Mouse (Mus musculus) yolk sac, embryonic 10.5 days (tissue): ENCODE measurements around the gene Elk4.

ENCODE experiments used
- DNase-seq: peaks from one replicate; pipeline ENCODE4 v3.0.0-alpha.2; 2017; ENCODE audit warnings: low spot score

The Elk4 gene

DNA sequence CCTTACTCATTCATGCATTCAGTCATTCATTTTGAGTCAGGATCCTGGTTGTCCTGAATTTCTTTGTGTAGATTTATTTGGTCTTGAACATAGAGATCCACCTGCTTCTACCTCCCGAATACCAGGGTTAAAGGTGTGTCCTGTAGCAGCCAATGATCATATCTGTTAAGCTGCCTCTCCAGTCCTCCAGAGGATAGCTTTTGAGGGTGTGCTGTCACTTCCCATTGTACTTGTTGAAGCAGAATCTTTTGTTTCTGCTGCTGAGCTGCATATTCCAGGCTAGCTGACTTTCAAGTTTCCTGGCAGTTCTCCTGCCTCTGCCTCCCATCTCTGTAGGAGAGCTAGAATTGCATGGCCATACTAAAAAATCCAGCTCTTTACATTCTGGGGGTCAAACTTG is 9.3 kb downstream of the Elk4 start:
- DNase-seq = no peak

DNA sequence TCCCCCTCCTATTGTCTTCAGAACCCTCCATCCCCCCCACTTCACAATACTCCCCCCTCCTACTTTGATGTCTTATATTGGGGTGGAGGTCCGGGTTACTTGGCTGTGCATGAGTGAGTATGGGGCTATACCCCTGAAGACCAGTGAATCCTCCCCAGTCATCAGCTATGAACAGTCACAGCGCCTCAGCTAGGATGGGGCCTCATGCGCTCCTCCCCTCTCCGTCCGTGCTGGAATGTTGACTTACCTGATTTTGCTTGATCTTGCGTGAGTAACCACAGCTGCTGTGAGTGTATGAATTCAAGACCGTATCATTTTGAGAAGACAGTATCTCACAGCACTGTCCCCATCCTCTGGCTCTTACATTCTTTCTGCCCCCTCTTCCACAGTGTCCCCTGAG is 12.5 kb downstream of the Elk4 start:
- no peak for DNase-seq

DNA sequence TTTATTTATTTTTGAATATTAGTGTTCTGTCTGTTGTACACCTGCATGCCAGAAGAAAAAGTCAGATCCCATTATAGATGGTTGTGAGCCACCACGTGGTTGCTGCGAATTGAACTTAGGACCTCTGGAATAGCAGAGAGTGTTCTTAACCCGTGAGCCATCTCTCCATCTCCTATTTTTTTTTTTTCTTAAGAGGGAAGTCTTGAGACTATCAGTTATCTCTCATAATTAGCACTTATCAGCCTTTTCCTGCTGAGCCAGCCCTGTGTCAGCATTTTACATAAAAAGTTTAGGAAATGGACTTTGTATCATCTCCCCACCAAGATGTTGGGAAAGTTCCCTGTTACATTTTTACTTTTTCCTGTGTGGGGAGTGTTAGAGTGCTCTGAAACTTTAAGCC is 14.7 kb downstream of the Elk4 start:
- peak; percentile 54 for DNase-seq

DNA sequence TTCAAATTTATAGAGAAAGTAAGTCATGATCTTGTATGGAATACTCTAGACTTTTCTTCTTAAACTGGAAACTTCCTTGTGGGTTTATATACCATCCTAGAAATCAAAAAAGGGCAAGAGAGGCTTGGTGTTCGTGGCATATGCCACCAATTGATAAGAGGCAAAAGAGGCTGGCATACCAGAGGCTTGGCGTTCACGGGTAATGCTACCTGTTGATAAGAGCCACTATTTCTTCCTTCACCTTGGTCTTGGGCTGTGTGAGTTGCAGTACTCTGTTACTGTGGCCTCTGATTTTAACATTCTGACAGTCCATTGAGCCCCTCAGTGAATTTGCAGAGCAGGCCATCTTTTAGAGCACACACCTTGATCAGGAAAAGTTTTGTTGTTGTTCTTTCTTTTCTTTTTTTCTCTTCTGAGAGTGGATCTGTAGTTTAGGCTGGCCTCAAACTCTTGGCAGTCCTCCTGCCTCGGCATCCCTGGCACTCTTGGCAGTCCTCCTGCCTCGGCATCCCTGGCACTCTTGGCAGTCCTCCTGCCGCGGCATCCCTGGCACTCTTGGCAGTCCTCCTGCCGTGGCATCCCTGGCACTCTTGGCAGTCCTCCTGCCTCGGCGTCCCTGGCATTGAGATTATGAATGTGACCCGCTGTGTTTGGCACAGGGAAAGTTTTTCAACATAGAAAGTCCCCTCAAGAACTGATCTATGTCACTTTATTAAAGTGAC is 19.7 kb downstream of the Elk4 start:
- DNase-seq = no peak

DNA sequence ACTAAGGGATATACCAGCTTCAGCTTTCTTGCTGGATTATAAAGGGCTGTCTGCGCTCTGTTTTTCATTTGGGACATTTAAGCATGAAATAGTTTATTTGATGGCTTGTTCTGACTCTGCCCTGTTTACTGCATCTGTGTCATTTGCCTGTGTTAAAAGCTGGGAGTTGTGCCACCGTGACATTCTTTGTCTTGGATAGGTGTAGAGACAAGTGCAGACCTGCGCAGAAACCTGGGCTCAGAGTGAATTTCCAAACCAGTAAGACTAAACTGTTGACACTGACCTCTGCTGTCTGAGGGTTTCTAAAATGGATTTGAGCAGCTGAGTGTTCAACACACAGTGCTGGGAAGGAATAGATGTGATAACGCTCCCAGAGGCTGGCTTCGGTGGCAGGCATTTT is 20.6 kb downstream of the Elk4 start:
- no peak for DNase-seq

DNA sequence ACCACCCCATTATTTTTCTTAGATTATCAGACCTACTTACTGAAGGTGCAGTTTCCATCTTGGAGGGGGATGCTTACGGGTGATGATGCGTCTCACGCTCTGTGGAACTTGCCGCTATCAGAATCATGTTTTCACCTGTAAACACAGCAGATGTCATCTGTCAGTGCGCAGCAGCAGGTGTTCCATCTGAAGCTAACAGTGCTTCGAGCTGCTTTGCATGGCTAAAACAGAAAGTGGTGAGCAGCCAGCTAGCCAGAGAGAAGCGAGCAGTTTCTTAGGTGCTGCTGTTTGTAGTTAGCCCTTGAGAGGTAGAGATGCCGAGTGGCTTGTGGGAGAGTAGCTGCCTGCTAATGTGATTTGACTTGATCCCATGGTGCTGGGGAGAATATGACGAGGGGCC is 21.0 kb downstream of the Elk4 start:
- DNase-seq = no peak

DNA sequence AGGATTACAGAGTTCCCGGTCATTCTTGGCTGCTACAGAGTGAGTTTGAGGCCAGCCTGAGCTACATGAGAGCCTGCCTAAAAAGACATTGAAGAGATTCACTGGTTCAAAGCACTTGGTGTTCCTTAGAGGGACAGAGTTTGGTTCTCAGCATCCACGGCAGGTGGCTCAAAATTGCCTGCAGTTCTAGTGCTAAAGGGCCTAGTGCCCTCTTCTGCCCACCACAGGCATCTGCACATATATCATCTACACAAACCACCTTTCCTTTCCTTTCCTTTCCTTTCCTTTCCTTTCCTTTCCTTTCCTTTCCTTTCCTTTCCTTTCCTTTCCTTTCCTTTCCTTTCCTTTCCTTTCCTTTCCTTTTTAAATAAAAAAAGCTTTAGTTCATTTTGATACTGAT is 23.2 kb downstream of the Elk4 start:
- no peak for DNase-seq

DNA sequence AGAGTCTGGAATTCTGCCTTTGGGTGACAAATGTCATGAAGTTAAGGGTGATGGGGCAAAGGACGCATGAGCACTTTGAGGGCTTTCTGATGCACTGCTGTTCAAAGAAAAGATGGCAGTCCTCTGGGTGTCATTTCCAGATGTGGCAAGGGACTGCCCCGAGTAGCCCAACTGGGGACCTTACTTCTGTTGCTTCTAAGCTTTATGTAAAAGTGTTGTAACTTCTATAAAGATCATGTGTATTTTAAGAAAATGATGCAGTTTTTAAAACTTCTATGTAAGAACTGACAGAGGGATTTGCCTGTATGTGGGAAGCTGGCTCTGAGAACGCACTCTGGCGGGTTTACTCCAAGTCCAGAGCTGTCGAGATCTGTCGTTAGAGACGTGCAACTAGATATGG is 24.8 kb downstream of the Elk4 start:
- DNase-seq = no peak

DNA sequence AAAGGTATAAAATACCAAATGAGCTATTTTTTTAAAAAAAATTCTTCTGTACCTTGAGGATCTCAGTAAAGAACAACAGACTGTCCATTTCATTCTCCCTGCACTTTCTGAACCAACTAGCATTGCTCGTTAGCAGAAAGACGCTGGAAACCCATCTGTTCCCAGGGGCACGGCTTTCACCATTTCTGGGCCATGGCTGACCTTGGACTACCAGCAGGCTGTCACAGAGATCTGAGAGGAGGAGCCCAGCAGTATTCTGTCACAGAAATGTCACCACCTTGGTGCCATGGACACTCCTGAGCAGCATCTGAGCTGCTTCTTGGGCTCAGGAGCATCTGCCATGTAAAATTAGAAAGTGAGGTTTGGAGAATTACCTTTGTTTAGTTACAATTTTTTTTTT is 30.3 kb downstream of the Elk4 start:
- no peak for DNase-seq

DNA sequence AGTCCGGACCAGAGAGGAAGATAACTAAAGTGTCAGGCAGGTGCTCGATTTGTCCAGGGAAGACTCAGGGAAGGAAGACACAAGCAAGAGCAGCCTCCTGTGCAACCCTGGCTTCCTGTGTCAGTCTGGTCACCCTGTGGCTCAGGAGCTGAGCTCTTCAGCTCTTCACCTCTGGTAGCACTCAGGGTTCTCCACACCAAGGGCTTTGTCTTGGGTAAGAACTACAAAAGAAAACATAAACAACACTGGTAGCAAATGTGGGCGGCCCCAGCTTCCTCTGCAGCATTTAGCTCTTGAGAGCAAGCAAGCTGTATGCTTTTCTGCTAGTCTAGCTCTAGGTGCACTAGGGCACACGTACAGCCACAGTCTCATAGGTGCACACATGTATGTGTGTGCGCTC is 31.3 kb downstream of the Elk4 start:
- no peak for DNase-seq

DNA sequence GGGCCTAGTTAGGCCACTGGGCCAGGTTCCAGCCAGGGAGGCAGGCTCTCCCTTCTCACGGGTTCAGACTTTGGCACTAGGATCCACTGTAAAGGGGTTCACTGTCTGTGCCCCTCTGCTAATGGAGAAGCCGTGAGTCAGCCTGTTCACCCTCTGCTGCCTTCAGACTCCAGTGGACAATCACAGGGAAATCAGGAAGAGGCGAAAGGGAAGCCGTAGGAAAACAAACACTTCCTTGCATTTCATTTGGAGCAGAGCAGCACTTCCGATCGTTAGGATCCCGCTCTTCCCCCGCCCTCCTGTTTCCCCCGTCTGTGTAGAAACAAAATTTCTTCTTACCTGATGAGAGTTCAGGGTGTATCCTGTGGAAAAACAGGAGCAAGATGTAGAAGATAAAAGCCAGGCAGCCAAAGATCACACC is 32.8 kb downstream of the Elk4 start:
- DNase-seq = peak; percentile 7

DNA sequence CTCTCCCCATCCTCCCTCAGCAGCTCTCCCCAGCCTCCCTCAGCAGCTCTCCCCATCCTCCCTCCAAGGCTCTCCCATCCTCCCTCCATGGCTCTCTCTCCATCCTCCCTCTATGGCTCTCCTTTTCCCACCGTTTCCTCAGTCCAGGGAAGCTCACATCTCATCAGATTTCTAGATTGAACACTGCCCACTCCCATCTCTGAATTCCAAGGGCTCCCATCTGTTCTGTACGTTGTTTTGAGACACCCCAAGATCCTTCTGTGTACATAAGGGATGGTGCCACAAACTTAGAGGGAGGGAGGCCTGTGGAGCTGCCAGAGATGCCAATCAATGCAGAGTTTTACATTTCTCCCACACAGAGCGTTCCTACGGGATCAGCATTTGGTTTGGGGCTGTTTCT is 36.4 kb downstream of the Elk4 start:
- no peak for DNase-seq

DNA sequence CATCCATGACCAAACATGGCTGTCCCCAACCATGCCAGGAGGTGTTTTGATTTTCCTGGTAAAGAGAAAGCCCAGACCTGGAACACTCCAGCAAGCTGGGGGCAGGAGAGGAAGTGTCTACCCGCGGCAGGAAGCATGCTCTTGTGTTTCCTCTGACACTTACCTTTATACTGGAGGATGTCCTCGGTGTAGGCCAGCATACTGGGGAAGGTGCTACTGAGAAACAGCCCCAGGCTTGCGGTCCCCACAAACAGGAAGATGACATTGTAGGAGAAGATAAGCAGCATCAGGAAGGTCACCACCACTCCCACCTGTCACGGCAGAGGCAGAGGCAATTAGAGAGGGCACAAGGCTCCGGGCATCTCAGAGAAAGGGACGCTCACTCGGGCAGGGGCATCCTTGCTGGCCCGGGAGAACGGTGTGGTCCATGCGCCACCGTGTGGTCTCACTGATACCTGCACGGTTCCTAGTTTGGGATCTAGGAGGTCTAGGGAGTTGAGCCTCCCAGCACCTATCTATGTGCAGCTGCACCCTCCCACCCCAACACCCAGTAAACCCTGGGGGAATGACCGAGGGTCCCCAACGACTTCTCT is 38.8 kb downstream of the Elk4 start:
- DNase-seq = no peak

DNA sequence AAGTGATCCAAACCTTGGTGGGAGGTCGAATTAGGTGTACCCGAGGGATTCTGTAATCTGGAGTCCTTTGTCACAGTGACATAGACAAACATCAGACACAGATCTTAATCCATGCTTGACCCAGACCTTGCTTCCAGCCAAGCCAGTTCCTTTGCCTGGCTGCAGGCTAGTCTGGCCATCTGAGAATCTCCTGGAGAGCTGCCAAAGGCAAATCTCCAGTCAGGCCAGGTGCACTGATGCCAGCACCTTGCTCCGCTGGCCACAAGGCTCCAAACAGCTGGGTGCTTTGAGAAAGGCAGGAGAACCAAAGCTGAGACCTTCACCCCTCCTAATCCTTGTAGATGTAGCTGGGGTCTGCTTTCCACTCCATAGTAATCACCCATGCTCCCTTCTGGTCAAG is 44.3 kb downstream of the Elk4 start:
- no peak for DNase-seq

DNA sequence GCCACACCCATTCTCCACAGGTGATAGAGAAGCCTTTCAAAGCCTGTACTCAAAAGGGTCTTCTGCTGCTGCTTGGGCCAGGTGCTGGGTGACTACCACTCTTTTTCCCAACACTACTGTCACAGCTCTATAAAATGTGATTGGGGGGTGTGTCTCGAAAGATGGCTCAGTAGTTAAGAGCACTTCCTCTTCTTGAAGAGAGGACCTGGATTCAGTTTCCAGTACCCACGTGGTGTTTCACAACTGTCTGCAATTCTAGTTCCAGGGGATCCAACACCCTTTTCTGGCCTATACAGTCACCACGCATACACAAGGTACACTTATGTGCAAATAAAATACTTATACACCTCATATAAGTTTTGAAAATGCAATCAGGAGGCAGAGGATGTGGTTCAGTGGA is 47.0 kb downstream of the Elk4 start:
- DNase-seq = no peak

DNA sequence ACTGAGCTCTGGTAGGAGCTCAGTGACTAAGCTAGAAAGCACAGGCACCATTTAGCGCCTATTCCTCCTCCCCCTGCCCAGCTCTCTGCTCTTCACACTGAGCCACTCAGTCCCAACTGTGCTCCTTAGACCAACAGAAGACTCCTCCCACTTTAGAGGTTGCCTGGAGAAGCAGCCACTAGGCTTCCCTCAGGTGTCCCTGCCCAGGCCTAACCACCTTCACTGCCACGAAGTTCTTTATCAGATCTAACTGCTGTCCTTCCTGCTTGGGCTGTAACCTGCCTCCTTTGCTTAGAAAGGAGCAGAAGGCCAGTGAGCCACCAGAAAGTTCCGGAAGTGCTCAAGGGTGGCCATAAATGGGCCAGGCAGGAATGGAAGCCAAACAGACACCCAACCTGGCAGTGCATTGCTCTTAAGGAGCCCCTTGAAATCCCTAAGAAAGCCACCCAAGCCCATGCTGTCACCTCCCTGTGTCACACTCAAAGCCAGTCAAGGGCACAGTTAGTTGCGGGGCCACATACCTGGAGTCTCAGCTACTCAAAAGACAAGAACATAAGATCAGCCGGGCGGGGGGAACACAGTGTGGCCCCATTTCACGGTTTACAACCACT is 47.8 kb downstream of the Elk4 start:
- no peak for DNase-seq

DNA sequence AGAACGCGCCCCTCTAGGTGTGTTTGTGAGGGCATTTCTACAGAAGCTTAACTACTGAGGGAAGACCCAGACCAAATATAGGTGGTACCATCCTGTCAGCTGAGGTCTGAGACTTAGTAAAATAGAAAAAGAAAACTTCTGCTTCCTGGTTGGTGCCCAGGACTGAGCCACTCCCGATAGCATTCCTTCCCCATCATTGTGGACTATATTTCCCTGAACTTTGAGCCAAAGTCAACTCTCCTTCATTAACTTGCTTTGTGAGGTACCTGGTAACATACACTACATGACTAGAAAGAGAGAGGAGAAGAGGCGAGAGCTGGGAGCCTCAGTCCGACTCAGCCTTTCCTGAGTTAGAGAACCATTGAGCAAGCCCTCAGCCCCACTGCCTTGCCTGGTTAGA is 51.2 kb downstream of the Elk4 start:
- no peak for DNase-seq

DNA sequence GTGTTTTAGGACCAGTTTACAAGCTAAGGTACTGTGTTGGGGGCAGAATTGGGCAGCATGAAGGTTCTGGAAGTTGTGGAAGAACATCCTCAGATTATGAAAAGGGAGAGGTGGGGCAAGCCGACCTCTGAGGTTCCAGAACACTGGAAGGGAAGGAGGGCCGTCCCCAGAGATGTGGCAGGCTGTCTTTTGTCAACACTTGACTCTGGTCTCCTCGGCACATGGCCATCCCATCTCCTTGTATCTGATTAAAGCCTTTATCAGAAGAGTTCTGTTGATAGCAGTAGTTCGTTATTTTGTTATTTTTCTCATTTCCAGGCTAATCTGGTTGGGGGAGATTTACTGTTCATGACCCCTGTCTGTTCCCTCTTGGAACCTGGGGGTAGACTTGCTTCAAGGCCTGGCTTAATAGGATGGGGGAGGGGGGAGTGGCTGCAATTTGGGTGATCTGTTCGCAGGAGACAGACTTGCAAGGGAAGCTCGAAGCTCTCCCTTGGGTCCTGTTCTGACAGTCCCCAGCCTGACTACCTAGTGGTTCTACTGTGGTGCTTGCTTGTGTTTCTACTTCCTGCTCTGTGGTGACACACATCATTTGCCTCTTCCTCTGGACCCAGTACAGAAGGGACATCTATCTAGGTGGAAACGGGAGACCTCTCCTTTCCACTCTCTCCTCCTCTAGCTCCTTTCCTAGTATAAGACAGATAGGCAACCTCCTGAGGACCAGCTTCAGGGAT is 52.8 kb downstream of the Elk4 start:
- DNase-seq = no peak

DNA sequence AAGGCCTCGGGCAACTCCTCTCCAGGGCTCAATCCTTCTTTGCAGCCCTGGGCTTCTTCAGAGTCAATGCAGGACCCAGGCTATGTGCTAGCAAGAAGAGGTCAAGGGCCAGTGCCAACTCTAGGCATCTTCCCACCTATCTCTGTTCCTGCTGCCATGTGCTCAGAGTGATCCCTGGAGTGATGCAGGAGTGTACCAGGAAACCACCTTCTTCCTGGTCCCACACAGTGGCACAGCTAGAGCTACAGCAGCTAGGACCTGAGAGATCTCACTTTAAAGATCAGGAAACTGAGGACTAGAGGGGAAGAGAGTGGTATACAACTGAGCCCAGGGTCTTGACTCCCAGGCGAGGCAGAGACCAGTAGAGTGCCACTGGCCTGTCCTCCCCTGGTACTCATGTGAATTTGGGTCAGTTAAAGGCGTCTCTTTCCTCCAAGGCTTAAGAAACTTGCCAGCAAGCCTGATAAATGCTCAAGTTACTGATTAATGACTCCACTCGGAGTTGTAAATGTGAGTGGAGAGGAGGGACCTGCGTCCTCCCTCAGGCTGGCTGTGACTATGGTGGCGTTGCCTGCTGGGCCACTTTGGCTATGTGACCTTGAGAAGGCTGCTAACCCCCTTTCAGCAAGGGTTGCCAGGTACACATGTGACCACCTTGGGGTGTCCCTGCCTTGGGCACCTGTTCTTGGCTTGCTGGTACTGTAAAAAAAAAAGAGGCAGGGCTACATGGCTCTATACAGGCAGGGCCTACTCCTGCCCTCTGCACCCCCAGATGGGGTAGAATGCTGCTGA is 54.5 kb downstream of the Elk4 start:
- no peak for DNase-seq

DNA sequence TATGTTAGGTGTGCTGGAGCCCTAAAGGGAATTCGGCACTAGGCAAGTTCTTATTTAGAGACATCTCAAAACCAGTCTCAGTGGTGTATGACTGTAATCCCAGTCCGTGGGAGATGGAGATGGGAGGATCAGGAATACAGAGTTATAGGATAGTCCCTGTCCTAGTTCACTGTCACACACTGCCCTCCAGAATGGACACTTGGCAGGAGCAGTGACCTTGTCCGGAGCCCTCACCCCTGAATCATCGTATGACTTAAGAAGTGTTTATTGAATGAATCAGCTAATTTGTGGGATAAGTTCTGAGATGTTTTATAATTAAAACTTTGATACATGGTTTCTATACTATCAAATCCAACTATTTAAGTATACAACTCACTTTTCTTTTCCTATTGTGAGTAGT is 55.7 kb downstream of the Elk4 start:
- no peak for DNase-seq

DNA sequence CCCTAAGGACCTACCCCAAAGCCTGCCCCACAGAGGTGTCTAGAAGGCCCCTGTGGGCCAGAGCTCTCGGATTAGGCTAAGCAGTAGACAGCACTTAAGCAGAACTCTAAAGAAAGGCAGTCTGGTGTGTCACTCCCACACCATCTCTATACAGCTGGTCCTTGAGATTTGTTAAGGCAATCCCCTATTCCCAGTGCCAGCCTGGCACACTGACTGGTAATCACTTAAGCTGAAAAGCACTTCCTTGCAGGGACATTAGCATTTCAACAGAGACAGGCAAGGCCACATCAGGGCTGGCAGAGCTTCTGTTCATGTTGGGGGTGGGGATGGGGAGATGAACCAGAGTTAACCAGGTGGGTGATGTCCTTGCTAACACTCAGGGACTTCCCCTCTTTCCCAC is 57.6 kb downstream of the Elk4 start:
- no peak for DNase-seq

DNA sequence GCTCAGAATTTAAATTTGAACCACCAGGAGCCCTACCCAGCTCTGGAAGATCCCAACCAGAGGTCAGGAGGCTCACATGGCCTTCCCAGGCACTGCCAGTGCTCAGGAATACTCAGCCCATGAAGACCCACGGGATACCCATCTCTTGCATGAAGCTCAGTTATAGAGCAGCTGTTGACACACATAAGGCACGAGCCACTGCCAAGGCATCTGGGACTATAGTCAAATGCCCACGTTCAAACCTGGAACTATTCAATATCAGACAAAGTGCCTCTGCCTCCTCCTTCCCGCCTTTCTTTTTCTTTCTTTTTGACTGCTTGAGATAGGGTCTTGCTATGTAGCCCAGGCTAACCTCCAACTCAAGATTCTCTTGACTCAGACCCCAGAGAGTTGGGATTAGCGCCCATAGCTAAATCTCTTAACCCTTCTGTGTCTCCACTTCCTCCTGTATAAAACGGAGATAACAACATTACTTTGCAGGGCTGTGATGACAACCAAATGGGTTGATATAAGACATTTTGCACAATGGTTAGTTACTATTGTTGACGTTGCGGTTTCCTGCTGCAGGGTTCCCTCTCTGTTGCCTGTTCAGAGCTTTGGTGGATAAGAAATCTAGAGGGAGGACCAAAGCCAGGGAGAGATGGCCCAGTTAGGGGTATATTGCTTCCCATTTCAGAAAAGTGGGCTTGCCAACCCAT is 58.2 kb downstream of the Elk4 start:
- DNase-seq = no peak
